Comparison of ENCODE assay signal across 8 mouse cellular contexts in genomic region chr7:110843916-110844874, GRCm38 (mm10). TPM values are rescaled to one million over a fixed set of nuclear protein-coding genes. Genes with fewer than 3 reads are reported as not detected.
DNase-seq lines count a peak whose midpoint lies in the region; ATAC-seq lines count a peak whose summit lies in the region.

Rnf141 (minus strand) TSS chr7:110844457.

- H3K9me3 ChIP-seq in heart, embryonic 13.5 days = no peaks in the 10 kb centered on the region
- H3K9me3 ChIP-seq in liver, embryonic 12.5 days (replicated peaks) = no peaks in the 10 kb centered on the region
- no peaks in the 10 kb centered on the region for H3K9me3 ChIP-seq in stomach, embryonic 15.5 days

- DNase-seq in CD4-positive helper T cell, adult 2 months (ENCODE audit: low read depth, low spot score) = peak; percentile 97
- DNase-seq in brain, embryonic 18.5 days (ENCODE audit: low read depth, low spot score) = peak; percentile 83
- peak; percentile 97 for DNase-seq in kidney, postnatal 10 days
- DNase-seq in natural killer cell, adult 2 months (ENCODE audit: low spot score in 2 of 2) = peak; percentile 90 to 94

- peaks cover 20% of the 10 kb centered on the region for H3K4me1 ChIP-seq in heart, embryonic 13.5 days
- peaks cover 50% of the 10 kb centered on the region for H3K4me1 ChIP-seq in liver, embryonic 12.5 days
- no peaks in the 10 kb centered on the region for H3K4me1 ChIP-seq in stomach, embryonic 15.5 days

- ATAC-seq in erythroid progenitor cell, adult 5-6 weeks (replicated peaks; ENCODE audit: low FRiP score, poor library complexity, severe bottlenecking) = peak; percentile 94
- peak; percentile 87 for ATAC-seq in heart, embryonic 13.5 days (ENCODE audit: extremely low read depth, insufficient number of reproducible peaks, low FRiP score, low TSS enrichment)
- ATAC-seq in liver, embryonic 12.5 days = peak; percentile 91
- ATAC-seq in stomach, embryonic 15.5 days (ENCODE audit: insufficient read depth, low FRiP score, low read depth) = peak; percentile 91

- peak within 1 kb of the TSS; percentile 82 for H3K4me2 ChIP-seq in heart, embryonic 13.5 days
- peak within 1 kb of the TSS; percentile 84 for H3K4me2 ChIP-seq in liver, embryonic 12.5 days
- peak within 1 kb of the TSS; percentile 76 for H3K4me2 ChIP-seq in stomach, embryonic 15.5 days

- H3K36me3 ChIP-seq in heart, embryonic 13.5 days = 0 out of 2 replicates have a peak, but pooled peaks cover 3% of the 10 kb centered on the region
- H3K36me3 ChIP-seq in liver, embryonic 12.5 days = peaks cover 8% of the 10 kb centered on the region
- no peaks in the 10 kb centered on the region for H3K36me3 ChIP-seq in stomach, embryonic 15.5 days

- H3K27ac ChIP-seq in heart, embryonic 13.5 days (replicated peaks) = peak within 1 kb of the TSS; percentile 91
- H3K27ac ChIP-seq in liver, embryonic 12.5 days = peak within 1 kb of the TSS; percentile 93
- H3K27ac ChIP-seq in stomach, embryonic 15.5 days = peak within 1 kb of the TSS; percentile 96

- peak within 1 kb of the TSS; percentile 73 for H3K4me3 ChIP-seq in heart, embryonic 13.5 days
- peak within 1 kb of the TSS; percentile 75 for H3K4me3 ChIP-seq in liver, embryonic 12.5 days
- H3K4me3 ChIP-seq in stomach, embryonic 15.5 days (replicated peaks) = peak within 1 kb of the TSS; percentile 84

- WGBS in heart, embryonic 13.5 days = 0% methylated on average over 42 of the region's 42 CpGs
- WGBS in liver, embryonic 12.5 days (ENCODE audit: insufficient replicate concordance) = under 1% methylated on average over 42 of the region's 42 CpGs
- under 1% methylated on average over 42 of the region's 42 CpGs for WGBS in stomach, embryonic 15.5 days

- peak within 1 kb of the TSS; percentile 85 for H3K9ac ChIP-seq in heart, embryonic 13.5 days
- H3K9ac ChIP-seq in liver, embryonic 12.5 days = peak within 1 kb of the TSS; percentile 86
- peak within 1 kb of the TSS; percentile 84 for H3K9ac ChIP-seq in stomach, embryonic 15.5 days

- H3K27me3 ChIP-seq in heart, embryonic 13.5 days (replicated peaks) = no peaks in the 10 kb centered on the region
- H3K27me3 ChIP-seq in liver, embryonic 12.5 days (replicated peaks) = no peaks in the 10 kb centered on the region
- no peaks in the 10 kb centered on the region for H3K27me3 ChIP-seq in stomach, embryonic 15.5 days (replicated peaks)

RNA-seq across cellular contexts. Expression of gene Rnf141, which starts in this region (rescaled TPM):
- 42.2 and 46.1 TPM in 2 replicates for total RNA-seq in erythroid progenitor cell, adult 5-6 weeks (2015; ENCODE audit: low replicate concordance)
- total RNA-seq in erythroid progenitor cell, adult 5-6 weeks (2017; ENCODE audit: low replicate concordance) = 27.2 and 59.8 TPM in 2 replicates
- polyA plus RNA-seq in heart, embryonic 13.5 days (2015; fragmentation: Nextera tagmentation; extraction: Ambion mirVana) = 27.6 and 29.2 TPM in 2 replicates
- polyA plus RNA-seq in liver, embryonic 12.5 days (2016; fragmentation: Nextera tagmentation; extraction: Ambion mirVana) = 29.1 and 31.7 TPM in 2 replicates
- polyA plus RNA-seq in stomach, embryonic 15.5 days (2015; fragmentation: Nextera tagmentation; extraction: Ambion mirVana) = 37.7 and 45.5 TPM in 2 replicates

Comparison
In these comparisons a context has a peak if more than half of its experiments do, and no peak if none do; other contexts are left out.
1. Peak in every context shown above with its lines: DNase-seq, ATAC-seq, H3K4me3 ChIP-seq and H3K27ac ChIP-seq.